Mouse (Mus musculus) limb, embryonic 11.5 days (tissue): Measurements from ENCODE around the gene Slc38a1. TPM values are rescaled to one million over a fixed set of nuclear protein-coding genes. Genes with fewer than 3 reads are reported as not detected.

ENCODE experiments used
- ATAC-seq: fragments of 200-750 bp; cut with Nextera tagmentation; 2 replicates; pipeline ENCODE4 v1.8.0; 2017; ENCODE audit warnings: low read depth; ENCODE audit not compliant: insufficient number of reproducible peaks, low FRiP score, low TSS enrichment
- DNase-seq: peaks from one replicate; pipeline ENCODE4 v3.0.0-alpha.2; 2015; ENCODE audit warnings: low spot score
- H3K27ac ChIP-seq: fragments of 300-500 bp; sonication (generic); replicated peaks from 2 replicates; pipeline ENCODE4 v1.5.1; 2014; ENCODE audit warnings: low read depth, mild to moderate bottlenecking, low read length
- H3K27me3 ChIP-seq: fragments of 300-500 bp; sonication (generic); 2 replicates; pipeline ENCODE4 v1.6.1; 2014; ENCODE audit warnings: mild to moderate bottlenecking, low read length, mixed read lengths; ENCODE audit not compliant: control insufficient read depth, insufficient read depth
- H3K36me3 ChIP-seq: fragments of 300-500 bp; sonication (generic); 2 replicates; pipeline ENCODE4 v1.6.1; 2014; ENCODE audit warnings: mild to moderate bottlenecking, low read length, moderate library complexity, mixed read lengths; ENCODE audit not compliant: control insufficient read depth, insufficient read depth
- H3K4me1 ChIP-seq: fragments of 300-500 bp; sonication (generic); 2 replicates; pipeline ENCODE4 v1.6.1; 2014; ENCODE audit warnings: low read length, mixed read lengths; ENCODE audit not compliant: control insufficient read depth, insufficient read depth
- H3K4me2 ChIP-seq: fragments of 300-500 bp; sonication (generic); 2 replicates; pipeline ENCODE4 v1.6.1; 2014; ENCODE audit warnings: low read depth, mild to moderate bottlenecking, moderate library complexity; ENCODE audit not compliant: severe bottlenecking
- H3K4me3 ChIP-seq: fragments of 300-500 bp; sonication (generic); 2 replicates; pipeline ENCODE4 v1.5.1; 2014; ENCODE audit warnings: low read depth, low read length
- H3K9ac ChIP-seq: fragments of 300-500 bp; sonication (generic); 2 replicates; pipeline ENCODE4 v1.6.1; 2014; ENCODE audit warnings: mild to moderate bottlenecking, low read length
- H3K9me3 ChIP-seq: fragments of 300-500 bp; sonication (generic); 2 replicates; pipeline ENCODE4 v1.6.1; 2016; ENCODE audit warnings: low read length; ENCODE audit not compliant: control insufficient read depth
- WGBS: fragments of 180-500 bp; shearing (Covaris S2); extraction: QIAGEN DNeasy Blood & Tissue Kit; methylation state at CpG from one replicate; pipeline ENCODE4 v1.1.7; 2014; 5-methylcytosine and 5-hydroxymethylcytosine counted together
- polyA plus RNA-seq: library from polyadenylated mRNA; unstranded; fragments of >200 nt; fragmentation: Nextera tagmentation; extraction: Ambion mirVana; gene quantifications from 2 replicates; pipeline ENCODE4 v1.2.1, GENCODE M21; 2014

Slc38a1 gene
- polyA plus RNA-seq, 1 experiment from 2014 or later, result 132 TPM

- Histone ChIP-seq H3K36me3 (no peaks in the 10 kb centered on the region), H3K4me3 (no peak overlapping the region), H3K4me1 (no peaks in the 10 kb centered on the region), H3K27me3 (no peaks in the 10 kb centered on the region), H3K9me3 (no peaks in the 10 kb centered on the region), H3K4me2 (no peak overlapping the region), H3K27ac (no peak overlapping the region), H3K9ac (no peak overlapping the region)
- DNase-seq (no peak), ATAC-seq (no peak)
- WGBS, result 29% methylated on average over 6 of the region's 6 CpGs
Measured at GRCm38 (mm10) chr15:96527686-96528085, 115.0 kb downstream of the Slc38a1 start.

GRCm38 (mm10) chr15:96524239-96524738, 118.4 kb downstream of the Slc38a1 start:
- no peak overlapping the region for H3K4me2 ChIP-seq
- no peaks in the 10 kb centered on the region for H3K36me3 ChIP-seq
- no peaks in the 10 kb centered on the region for H3K4me1 ChIP-seq
- H3K9ac ChIP-seq, result no peak overlapping the region
- no peaks in the 10 kb centered on the region for H3K27me3 ChIP-seq
- H3K27ac ChIP-seq, result no peak overlapping the region
- ATAC-seq (no peak), DNase-seq (no peak)
- H3K4me3 ChIP-seq, result no peak overlapping the region
- 82% methylated on average over 9 of the region's 9 CpGs for WGBS
- H3K9me3 ChIP-seq, result no peaks in the 10 kb centered on the region

Other genes starting within 250 kb of the Slc38a1 start
- 138 and 149 TPM in 2 replicates for gene Scaf11, start 182.1 kb downstream of the Slc38a1 start, polyA plus RNA-seq
- 245 and 250 TPM in 2 replicates for gene Slc38a2, start 56.8 kb upstream of the Slc38a1 start, polyA plus RNA-seq